Mouse (Mus musculus): Measurements from ENCODE around the gene Umodl1.

DNA sequence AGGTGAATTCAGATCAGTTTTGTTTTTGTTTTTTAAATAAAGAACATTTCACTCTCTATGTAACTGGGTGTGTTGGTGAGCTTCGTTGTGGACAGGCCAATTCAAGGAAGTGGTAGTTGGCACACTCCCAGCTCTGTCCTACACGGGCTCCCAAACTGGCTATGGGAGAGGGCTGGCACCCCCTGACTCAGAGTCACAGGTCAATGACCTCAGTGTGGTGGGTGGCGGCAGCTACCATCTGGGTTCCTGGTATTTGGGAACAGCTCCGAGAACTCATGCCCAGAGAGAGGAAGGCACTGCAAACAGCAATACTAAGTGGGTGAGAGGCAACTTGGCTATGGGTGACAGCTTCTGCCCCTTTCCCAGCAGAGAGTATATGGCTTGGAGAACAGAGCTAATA is 83.9 kb downstream of the Umodl1 start:
- TF ChIP-seq GATA1 (IDR thresholded peaks at IDR 0.05; ENCODE audit: borderline replicate concordance, low read length) (no peak), POLR2AphosphoS5 (IDR thresholded peaks at IDR 0.05; ENCODE audit: insufficient replicate concordance, low read depth, low read length) (no peak), CTCF (IDR thresholded peaks at IDR 0.05; ENCODE audit: low read depth, low read length) (no peak), TAL1 (conservative IDR thresholded peaks at IDR 0.05; ENCODE audit: low read depth, low read length) (no peak), GATA2 (IDR thresholded peaks at IDR 0.05; ENCODE audit: borderline replicate concordance, low read depth, low read length) (no peak)

Measured in G1E (cell line).